Mouse (Mus musculus): ENCODE measurements around the gene Entpd2. TPM values are rescaled to one million over a fixed set of nuclear protein-coding genes. Genes with fewer than 3 reads are reported as not detected.
"Not testable (repeated sequence)": the region's sequence is repeated elsewhere in the genome, so short reads cannot be mapped to it uniquely, and the experiment has no call there.

The Entpd2 gene
- polyA plus RNA-seq, 1 experiment from 2014 or later = 14.8 TPM

- no peak for ATAC-seq (ENCODE audit: low read depth)
- no peak overlapping the region for H3K9ac ChIP-seq
- no peak overlapping the region for H3K27ac ChIP-seq (replicated peaks)
- H3K27me3 ChIP-seq = peaks cover 84% of the 10 kb centered on the region
- no peak overlapping the region for H3K4me3 ChIP-seq
- 93% methylated on average over 7 of the region's 7 CpGs for WGBS
- H3K36me3 ChIP-seq = no peaks in the 10 kb centered on the region
- H3K4me2 ChIP-seq = no peak overlapping the region
- peaks cover 37% of the 10 kb centered on the region for H3K4me1 ChIP-seq (replicated peaks)
- H3K9me3 ChIP-seq = no peaks in the 10 kb centered on the region
These were observed 2.4 kb downstream of the Entpd2 start for GRCm38 (mm10) chr2:25398065-25398464.

GRCm38 (mm10) chr2:25399051-25399450 lies 3.4 kb downstream of the Entpd2 start, which contains the start of gene Npdc1:
TSS of gene Npdc1 (plus strand) at chr2:25399351.
- no peak for ATAC-seq (ENCODE audit: low read depth)
- H3K36me3 ChIP-seq = no peaks in the 10 kb centered on the region
- no peak within 1 kb of the TSS for H3K27ac ChIP-seq (replicated peaks)
- no peak within 1 kb of the TSS for H3K4me3 ChIP-seq
- H3K9ac ChIP-seq = 0 out of 2 replicates have a peak within 1 kb of the TSS, but pooled peaks have one; percentile 60
- WGBS = 61% methylated on average over 8 of the region's 8 CpGs
- no peaks in the 10 kb centered on the region for H3K9me3 ChIP-seq
- peaks cover 41% of the 10 kb centered on the region for H3K4me1 ChIP-seq (replicated peaks)
- peaks cover 74% of the 10 kb centered on the region for H3K27me3 ChIP-seq
- H3K4me2 ChIP-seq = peak within 1 kb of the TSS; percentile 48

GRCm38 (mm10) chr2:25400291-25400690 lies 4.6 kb downstream of the Entpd2 start:
- Histone ChIP-seq H3K9ac (peak overlapping the region; percentile 60), H3K4me1 (replicated peaks) (peaks cover 43% of the 10 kb centered on the region), H3K36me3 (no peaks in the 10 kb centered on the region), H3K27me3 (peaks cover 62% of the 10 kb centered on the region), H3K9me3 (no peaks in the 10 kb centered on the region), H3K4me2 (peak overlapping the region; percentile 48), H3K27ac (replicated peaks) (no peak overlapping the region), H3K4me3 (peak overlapping the region; percentile 27)
- ATAC-seq (ENCODE audit: low read depth) = no peak
- WGBS = 20% methylated on average over 16 of the region's 16 CpGs

- Histone ChIP-seq H3K27ac (replicated peaks) (no peak overlapping the region), H3K36me3 (no peaks in the 10 kb centered on the region), H3K27me3 (peaks cover 57% of the 10 kb centered on the region), H3K4me1 (replicated peaks) (peaks cover 43% of the 10 kb centered on the region), H3K4me3 (peak overlapping the region; percentile 27), H3K4me2 (peak overlapping the region; percentile 48), H3K9ac (peak overlapping the region; percentile 60), H3K9me3 (no peaks in the 10 kb centered on the region)
- 3% methylated on average over 17 of the region's 17 CpGs for WGBS
- no peak for ATAC-seq (ENCODE audit: low read depth)
These were observed 5.1 kb downstream of the Entpd2 start for GRCm38 (mm10) chr2:25400764-25401163.

GRCm38 (mm10) chr2:25402377-25402971 lies 6.8 kb downstream of the Entpd2 start:
- peaks cover 40% of the 10 kb centered on the region for H3K27me3 ChIP-seq
- no peaks in the 10 kb centered on the region for H3K9me3 ChIP-seq
- H3K4me1 ChIP-seq (replicated peaks) = peaks cover 47% of the 10 kb centered on the region
- H3K4me2 ChIP-seq = peak overlapping the region; percentile 79
- peak overlapping the region; percentile 94 for H3K27ac ChIP-seq (replicated peaks)
- peaks cover 13% of the 10 kb centered on the region for H3K36me3 ChIP-seq
- ATAC-seq (ENCODE audit: low read depth) = peak; percentile 37
- peak overlapping the region; percentile 99 for H3K9ac ChIP-seq
- peak overlapping the region; percentile 96 for H3K4me3 ChIP-seq
- 0% methylated on average over 13 of the region's 13 CpGs for WGBS

GRCm38 (mm10) chr2:25402972-25403601 lies 7.4 kb downstream of the Entpd2 start:
- Histone ChIP-seq H3K27ac (replicated peaks) (peak overlapping the region; percentile 94), H3K4me2 (peak overlapping the region; percentile 79), H3K4me1 (replicated peaks) (peaks cover 47% of the 10 kb centered on the region), H3K27me3 (peaks cover 34% of the 10 kb centered on the region), H3K4me3 (peak overlapping the region; percentile 96), H3K9me3 (no peaks in the 10 kb centered on the region), H3K36me3 (peaks cover 19% of the 10 kb centered on the region), H3K9ac (peak overlapping the region; percentile 99)
- WGBS = under 1% methylated on average over 54 of the region's 54 CpGs
- ATAC-seq (ENCODE audit: low read depth) = peak; percentile 84

- Histone ChIP-seq H3K27me3 (peaks cover 25% of the 10 kb centered on the region), H3K9ac (peak overlapping the region; percentile 99), H3K4me1 (replicated peaks) (peaks cover 47% of the 10 kb centered on the region), H3K4me3 (peak overlapping the region; percentile 96), H3K36me3 (peaks cover 27% of the 10 kb centered on the region), H3K4me2 (peak overlapping the region; percentile 79), H3K27ac (replicated peaks) (peak overlapping the region; percentile 94; the same call in 1 of the 2 replicates), H3K9me3 (no peaks in the 10 kb centered on the region)
- 82% methylated on average over 4 of the region's 4 CpGs for WGBS
- ATAC-seq (ENCODE audit: low read depth) = no peak
These were observed 8.3 kb downstream of the Entpd2 start for GRCm38 (mm10) chr2:25403994-25404393.

- Histone ChIP-seq H3K27ac (replicated peaks) (no peak overlapping the region), H3K9me3 (no peaks in the 10 kb centered on the region), H3K4me1 (replicated peaks) (peaks cover 30% of the 10 kb centered on the region), H3K36me3 (peaks cover 57% of the 10 kb centered on the region), H3K4me2 (no peak overlapping the region), H3K27me3 (no peaks in the 10 kb centered on the region), H3K4me3 (no peak overlapping the region), H3K9ac (no peak overlapping the region)
- no peak for ATAC-seq (ENCODE audit: low read depth)
- WGBS = 91% methylated on average over 10 of the region's 10 CpGs
These were observed 13.2 kb downstream of the Entpd2 start for GRCm38 (mm10) chr2:25408908-25409307.

- H3K27me3 ChIP-seq; H3K4me3 ChIP-seq; H3K4me1 ChIP-seq (replicated peaks); H3K27ac ChIP-seq (replicated peaks); ATAC-seq (ENCODE audit: low read depth); H3K9me3 ChIP-seq; H3K4me2 ChIP-seq; H3K9ac ChIP-seq: not testable (repeated sequence)
- H3K36me3 ChIP-seq = peaks cover 38% of the 10 kb centered on the region
These were observed 17.8 kb downstream of the Entpd2 start for GRCm38 (mm10) chr2:25413436-25413835.

GRCm38 (mm10) chr2:25417426-25417825 lies 21.8 kb downstream of the Entpd2 start:
- no peak for ATAC-seq (ENCODE audit: low read depth)
- Histone ChIP-seq H3K4me3 (no peak overlapping the region), H3K27me3 (0 out of 2 replicates have a peak, but pooled peaks cover under 1% of the 10 kb centered on the region), H3K4me1 (replicated peaks) (peaks cover 6% of the 10 kb centered on the region), H3K27ac (replicated peaks) (0 out of 2 replicates have a peak overlapping the region, but pooled peaks have one; percentile 13), H3K4me2 (no peak overlapping the region), H3K9ac (no peak overlapping the region), H3K9me3 (no peaks in the 10 kb centered on the region), H3K36me3 (0 out of 2 replicates have a peak, but pooled peaks cover 7% of the 10 kb centered on the region)
- 28% methylated on average over 3 of the region's 3 CpGs for WGBS

- Histone ChIP-seq H3K9ac (no peak overlapping the region), H3K9me3 (no peaks in the 10 kb centered on the region), H3K27me3 (peaks cover 39% of the 10 kb centered on the region), H3K4me1 (replicated peaks) (peaks cover 6% of the 10 kb centered on the region), H3K27ac (replicated peaks) (no peak overlapping the region), H3K4me2 (no peak overlapping the region), H3K36me3 (no peaks in the 10 kb centered on the region), H3K4me3 (no peak overlapping the region)
- 19% methylated on average over 3 of the region's 3 CpGs for WGBS
- ATAC-seq (ENCODE audit: low read depth) = peak; percentile 51
These were observed 26.2 kb downstream of the Entpd2 start for GRCm38 (mm10) chr2:25421896-25422295.

GRCm38 (mm10) chr2:25422587-25423410 lies 27.1 kb downstream of the Entpd2 start, which contains the start of gene Fut7:
TSS of gene Fut7 (plus strand) at chr2:25423267.
- no peaks in the 10 kb centered on the region for H3K9me3 ChIP-seq
- peaks cover 39% of the 10 kb centered on the region for H3K27me3 ChIP-seq
- H3K36me3 ChIP-seq = no peaks in the 10 kb centered on the region
- 74% methylated on average over 17 of the region's 17 CpGs for WGBS
- no peak for ATAC-seq (ENCODE audit: low read depth)
- H3K4me1 ChIP-seq (replicated peaks) = no peaks in the 10 kb centered on the region
- H3K4me3 ChIP-seq = no peak within 1 kb of the TSS
- H3K27ac ChIP-seq (replicated peaks) = no peak within 1 kb of the TSS
- H3K9ac ChIP-seq = no peak within 1 kb of the TSS
- no peak within 1 kb of the TSS for H3K4me2 ChIP-seq

Measured in neural tube, embryonic 13.5 days (tissue).